Mouse (Mus musculus) midbrain, embryonic 13.5 days (tissue): ENCODE data around the gene Mettl9. TPM values are rescaled to one million over a fixed set of nuclear protein-coding genes. Genes with fewer than 3 reads are reported as not detected.

Experiments
- ATAC-seq: fragments of 200-750 bp; cut with Nextera tagmentation; 2 replicates; pipeline ENCODE4 v1.8.0; 2017; ENCODE audit warnings: mild to moderate bottlenecking, moderate TSS enrichment, moderate library complexity
- H3K27ac ChIP-seq: fragments of 300-500 bp; sonication (generic); 2 replicates; pipeline ENCODE4 v1.5.1; 2015; ENCODE audit warnings: inconsistent platforms, mild to moderate bottlenecking, moderate library complexity
- H3K27me3 ChIP-seq: fragments of 300-500 bp; sonication (generic); 2 replicates; pipeline ENCODE4 v1.6.1; 2015; ENCODE audit warnings: mild to moderate bottlenecking, inconsistent platforms
- H3K36me3 ChIP-seq: fragments of 300-500 bp; sonication (generic); 2 replicates; pipeline ENCODE4 v1.6.1; 2015; ENCODE audit warnings: mild to moderate bottlenecking, inconsistent platforms
- H3K4me1 ChIP-seq: fragments of 300-500 bp; sonication (generic); replicated peaks from 2 replicates; pipeline ENCODE4 v1.6.1; 2015; ENCODE audit warnings: inconsistent platforms
- H3K4me2 ChIP-seq: fragments of 300-500 bp; sonication (generic); replicated peaks from 2 replicates; pipeline ENCODE4 v1.6.1; 2015; ENCODE audit warnings: moderate library complexity, mild to moderate bottlenecking, inconsistent platforms
- H3K4me3 ChIP-seq: fragments of 300-500 bp; sonication (generic); replicated peaks from 2 replicates; pipeline ENCODE4 v1.5.1; 2015; ENCODE audit warnings: mild to moderate bottlenecking, inconsistent platforms
- H3K9ac ChIP-seq: fragments of 300-500 bp; sonication (generic); replicated peaks from 2 replicates; pipeline ENCODE4 v1.6.1; 2015; ENCODE audit warnings: mild to moderate bottlenecking, inconsistent platforms
- H3K9me3 ChIP-seq: fragments of 300-500 bp; sonication (generic); 2 replicates; pipeline ENCODE4 v1.6.1; 2016; ENCODE audit warnings: mild to moderate bottlenecking, inconsistent platforms
- WGBS: fragments of 180-500 bp; shearing (Covaris S2); methylation state at CpG from one replicate; pipeline ENCODE4 v1.1.7; 2015; 5-methylcytosine and 5-hydroxymethylcytosine counted together
- polyA plus RNA-seq: library from polyadenylated mRNA; unstranded; fragments of >200 nt; fragmentation: Nextera tagmentation; extraction: Ambion mirVana; gene quantifications from 2 replicates; pipeline ENCODE4 v1.2.1, GENCODE M21; 2015

Mettl9 gene
- polyA plus RNA-seq, 1 experiment from 2014 or later, result 214 TPM

- WGBS, result 75% methylated on average over 9 of the region's 9 CpGs
- no peak overlapping the region for H3K4me2 ChIP-seq
- peaks cover 13% of the 10 kb centered on the region; the same call in 1 of the 2 replicates for H3K36me3 ChIP-seq
- no peak overlapping the region for H3K27ac ChIP-seq
- no peaks in the 10 kb centered on the region for H3K27me3 ChIP-seq
- peaks cover 15% of the 10 kb centered on the region for H3K4me1 ChIP-seq
- no peak overlapping the region for H3K4me3 ChIP-seq
- peak; percentile 40; the same call in 1 of the 2 replicates for ATAC-seq
- H3K9me3 ChIP-seq, result no peaks in the 10 kb centered on the region
- no peak overlapping the region for H3K9ac ChIP-seq
These were observed 48.8 kb downstream of the Mettl9 start for GRCm38 (mm10) chr7:121082949-121083513.

GRCm38 (mm10) chr7:121084840-121085453, 50.7 kb downstream of the Mettl9 start:
- Histone ChIP-seq H3K36me3 (peaks cover 7% of the 10 kb centered on the region; the same call in 1 of the 2 replicates), H3K4me2 (no peak overlapping the region), H3K9me3 (no peaks in the 10 kb centered on the region), H3K9ac (no peak overlapping the region), H3K27me3 (no peaks in the 10 kb centered on the region), H3K4me3 (no peak overlapping the region), H3K4me1 (peaks cover 13% of the 10 kb centered on the region), H3K27ac (0 out of 2 replicates have a peak overlapping the region, but pooled peaks have one; percentile 7)
- WGBS, result 68% methylated on average over 8 of the region's 8 CpGs
- ATAC-seq, result no peak

GRCm38 (mm10) chr7:121085500-121085899, 51.3 kb downstream of the Mettl9 start:
- 24% methylated on average over 4 of the region's 4 CpGs for WGBS
- Histone ChIP-seq H3K4me2 (no peak overlapping the region), H3K36me3 (peaks cover 6% of the 10 kb centered on the region; the same call in 1 of the 2 replicates), H3K4me1 (peaks cover 13% of the 10 kb centered on the region), H3K27ac (0 out of 2 replicates have a peak overlapping the region, but pooled peaks have one; percentile 7), H3K27me3 (no peaks in the 10 kb centered on the region), H3K9ac (no peak overlapping the region), H3K4me3 (no peak overlapping the region), H3K9me3 (no peaks in the 10 kb centered on the region)
- ATAC-seq, result 0 out of 2 replicates have a peak, but pooled peaks have one; percentile 40

- Histone ChIP-seq H3K9me3 (no peaks in the 10 kb centered on the region), H3K27ac (no peak overlapping the region), H3K27me3 (no peaks in the 10 kb centered on the region), H3K4me3 (no peak overlapping the region), H3K36me3 (no peaks in the 10 kb centered on the region), H3K9ac (no peak overlapping the region), H3K4me2 (no peak overlapping the region), H3K4me1 (peaks cover 13% of the 10 kb centered on the region)
- WGBS, result 76% methylated on average over 5 of the region's 5 CpGs
- no peak for ATAC-seq
These were observed 54.5 kb downstream of the Mettl9 start for GRCm38 (mm10) chr7:121088745-121089144.

- H3K27ac ChIP-seq, result no peak overlapping the region
These were observed 56.5 kb downstream of the Mettl9 start for GRCm38 (mm10) chr7:121090748-121091147.

GRCm38 (mm10) chr7:121093026-121093425, 58.8 kb downstream of the Mettl9 start:
- H3K36me3 ChIP-seq, result no peaks in the 10 kb centered on the region
- 72% methylated on average over 4 of the region's 4 CpGs for WGBS
- 0 out of 2 replicates have a peak, but pooled peaks have one; percentile 14 for ATAC-seq

More at GRCm38 (mm10) chr7:121090748-121091147, 56.5 kb downstream of the Mettl9 start:
- H3K4me1 ChIP-seq, result peaks cover 4% of the 10 kb centered on the region
- H3K9me3 ChIP-seq, result no peaks in the 10 kb centered on the region
- no peak overlapping the region for H3K9ac ChIP-seq
- no peak for ATAC-seq
- WGBS, result 90% methylated on average over 7 of the region's 7 CpGs
- H3K4me2 ChIP-seq, result no peak overlapping the region
- no peaks in the 10 kb centered on the region for H3K36me3 ChIP-seq
- no peak overlapping the region for H3K4me3 ChIP-seq
- no peaks in the 10 kb centered on the region for H3K27me3 ChIP-seq

GRCm38 (mm10) chr7:121098614-121099389, 64.6 kb downstream of the Mettl9 start:
- Histone ChIP-seq H3K4me3 (no peak overlapping the region), H3K9ac (no peak overlapping the region), H3K27ac (no peak overlapping the region), H3K4me2 (no peak overlapping the region), H3K4me1 (no peaks in the 10 kb centered on the region), H3K36me3 (no peaks in the 10 kb centered on the region), H3K27me3 (no peaks in the 10 kb centered on the region), H3K9me3 (no peaks in the 10 kb centered on the region)
- no peak for ATAC-seq
- WGBS, result 67% methylated on average over 10 of the region's 10 CpGs

More at GRCm38 (mm10) chr7:121093026-121093425, 58.8 kb downstream of the Mettl9 start:
- H3K9me3 ChIP-seq, result no peaks in the 10 kb centered on the region
- H3K27me3 ChIP-seq, result no peaks in the 10 kb centered on the region
- no peak overlapping the region for H3K27ac ChIP-seq
- no peak overlapping the region for H3K9ac ChIP-seq
- no peak overlapping the region for H3K4me2 ChIP-seq
- H3K4me3 ChIP-seq, result no peak overlapping the region
- no peaks in the 10 kb centered on the region for H3K4me1 ChIP-seq

GRCm38 (mm10) chr7:121107851-121108250, 73.6 kb downstream of the Mettl9 start:
- Histone ChIP-seq H3K4me2 (no peak overlapping the region), H3K9me3 (no peaks in the 10 kb centered on the region), H3K4me1 (no peaks in the 10 kb centered on the region), H3K27ac (no peak overlapping the region), H3K9ac (no peak overlapping the region), H3K36me3 (no peaks in the 10 kb centered on the region), H3K4me3 (no peak overlapping the region), H3K27me3 (no peaks in the 10 kb centered on the region)
- WGBS, result 87% methylated on average over 3 of the region's 3 CpGs
- no peak for ATAC-seq

- no peak for ATAC-seq
- no peak overlapping the region for H3K9ac ChIP-seq
- H3K4me1 ChIP-seq, result no peaks in the 10 kb centered on the region
- H3K4me2 ChIP-seq, result no peak overlapping the region
- no peaks in the 10 kb centered on the region for H3K27me3 ChIP-seq
- WGBS, result 55% methylated on average over 3 of the region's 3 CpGs
- H3K36me3 ChIP-seq, result no peaks in the 10 kb centered on the region
- no peaks in the 10 kb centered on the region for H3K9me3 ChIP-seq
- H3K4me3 ChIP-seq, result no peak overlapping the region
- H3K27ac ChIP-seq, result no peak overlapping the region
These were observed 77.1 kb downstream of the Mettl9 start for GRCm38 (mm10) chr7:121111321-121111720.

GRCm38 (mm10) chr7:121111762-121112161, 77.5 kb downstream of the Mettl9 start:
- Histone ChIP-seq H3K4me3 (no peak overlapping the region), H3K27me3 (no peaks in the 10 kb centered on the region), H3K9me3 (no peaks in the 10 kb centered on the region), H3K4me1 (no peaks in the 10 kb centered on the region), H3K27ac (no peak overlapping the region), H3K4me2 (no peak overlapping the region), H3K9ac (no peak overlapping the region), H3K36me3 (no peaks in the 10 kb centered on the region)
- no peak for ATAC-seq
- 72% methylated on average over 3 of the region's 3 CpGs for WGBS

GRCm38 (mm10) chr7:121120143-121120818, 86.0 kb downstream of the Mettl9 start:
- Histone ChIP-seq H3K27me3 (no peaks in the 10 kb centered on the region), H3K27ac (no peak overlapping the region), H3K4me1 (no peaks in the 10 kb centered on the region; the same call in 1 of the 2 replicates), H3K36me3 (no peaks in the 10 kb centered on the region), H3K9me3 (no peaks in the 10 kb centered on the region), H3K9ac (no peak overlapping the region), H3K4me3 (no peak overlapping the region), H3K4me2 (no peak overlapping the region)
- WGBS, result 11% methylated on average over 10 of the region's 10 CpGs
- ATAC-seq, result peak; percentile 94
